8 mouse cellular contexts compared by ENCODE assay signal in the genomic region with DNA sequence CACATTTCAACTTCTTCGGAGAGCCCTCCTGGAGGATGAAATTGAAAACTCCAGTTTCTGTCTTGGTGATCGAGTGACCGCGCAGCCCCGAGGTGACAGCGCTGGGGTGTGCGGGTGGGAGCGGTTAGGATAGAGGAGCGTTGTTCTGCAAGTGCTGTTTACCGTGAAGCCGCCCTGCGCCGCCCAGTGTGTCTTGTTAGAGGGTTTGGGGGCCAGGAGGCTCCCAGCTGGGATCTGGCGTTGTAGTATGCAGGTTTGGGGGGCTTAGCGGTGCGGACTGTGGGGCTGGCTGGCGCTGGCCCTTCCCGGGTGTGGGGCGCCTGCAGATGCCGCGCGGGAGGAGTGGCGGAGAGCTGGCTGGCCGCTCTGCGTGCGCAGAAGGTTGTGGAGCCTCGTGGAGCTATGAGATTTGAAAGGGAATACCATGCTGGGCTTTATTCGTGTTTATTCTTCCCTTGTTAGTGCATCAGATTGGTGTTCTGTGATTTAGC. TPM values are rescaled to one million over a fixed set of nuclear protein-coding genes. Genes with fewer than 3 reads are reported as not detected.
DNase-seq lines count a peak whose midpoint lies in the region; ATAC-seq and TF ChIP-seq lines count a peak whose summit lies in the region.

No protein-coding gene starts in this region.

- H3K4me3 ChIP-seq in ES-Bruce4 (ENCODE audit: low read depth, low read length) = peak overlapping the region; percentile 72
- peak overlapping the region; percentile 79 for H3K4me3 ChIP-seq in cortical plate, adult 2 months (ENCODE audit: insufficient read depth, low read length)
- H3K4me3 ChIP-seq in heart, embryonic 13.5 days = peak overlapping the region; percentile 80
- H3K4me3 ChIP-seq in lung, adult 2 months (replicated peaks; ENCODE audit: extremely low read depth, low read depth, low read length) = peak overlapping the region; percentile 94

- no peak for TF ChIP-seq CTCF in ES-Bruce4 (IDR thresholded peaks at IDR 0.05; ENCODE audit: low read depth, low read length)
- TF ChIP-seq CTCF in cortical plate, adult 2 months (IDR thresholded peaks at IDR 0.05; ENCODE audit: extremely low read depth, insufficient read depth, low read length) = no peak
- TF ChIP-seq CTCF in lung, adult 2 months (IDR thresholded peaks at IDR 0.05; ENCODE audit: insufficient read depth, low read length) = no peak

- no peak for TF ChIP-seq EP300 in ES-Bruce4 (IDR thresholded peaks at IDR 0.05; ENCODE audit: insufficient read depth, low read depth, low read length)

- no peaks in the 10 kb centered on the region for H3K36me3 ChIP-seq in ES-Bruce4 (ENCODE audit: control insufficient read depth, insufficient read depth, low read length, poor library complexity, severe bottlenecking)
- no peaks in the 10 kb centered on the region for H3K36me3 ChIP-seq in heart, embryonic 13.5 days

- TF ChIP-seq POLR2A in ES-Bruce4 (IDR thresholded peaks at IDR 0.05; ENCODE audit: insufficient read depth, low read length) = no peak
- no peak for TF ChIP-seq POLR2A in cortical plate, adult 2 months (IDR thresholded peaks at IDR 0.05; ENCODE audit: extremely low read depth, insufficient read depth, low read length)
- TF ChIP-seq POLR2A in lung, adult 2 months (IDR thresholded peaks at IDR 0.05; ENCODE audit: borderline replicate concordance, extremely low read depth, low read depth, low read length) = no peak; the same call in 1 of the 2 replicates

- DNase-seq in 3134 (ENCODE audit: extremely low read depth, insufficient read length, low spot score) = peak; percentile 74
- peak; percentile 64 for DNase-seq in kidney, postnatal 10 days
- DNase-seq in lung, adult 2 months = peak; percentile 62
- DNase-seq in right cerebral cortex, postnatal 4 days = peak; percentile 46
- DNase-seq in spleen, postnatal 4 days (ENCODE audit: low spot score in 2 of 2) = no peak

- peaks cover 7% of the 10 kb centered on the region for H3K4me1 ChIP-seq in ES-Bruce4 (ENCODE audit: control insufficient read depth, insufficient read depth, low read length)
- H3K4me1 ChIP-seq in cortical plate, adult 2 months (ENCODE audit: control insufficient read depth, insufficient read depth, low read length) = 0 out of 2 replicates have a peak, but pooled peaks cover 3% of the 10 kb centered on the region
- H3K4me1 ChIP-seq in heart, embryonic 13.5 days = peaks cover 59% of the 10 kb centered on the region
- peaks cover 13% of the 10 kb centered on the region for H3K4me1 ChIP-seq in lung, adult 2 months (ENCODE audit: control insufficient read depth, insufficient read depth, low read length)

- ATAC-seq in heart, embryonic 13.5 days (ENCODE audit: extremely low read depth, insufficient number of reproducible peaks, low FRiP score, low TSS enrichment) = no peak

- H3K9me3 ChIP-seq in ES-Bruce4 (replicated peaks; ENCODE audit: control insufficient read depth, insufficient read depth, low read length, poor library complexity, severe bottlenecking) = no peaks in the 10 kb centered on the region
- no peaks in the 10 kb centered on the region for H3K9me3 ChIP-seq in heart, embryonic 13.5 days

- H3K9ac ChIP-seq in ES-Bruce4 (ENCODE audit: low read depth, poor library complexity, severe bottlenecking) = peak overlapping the region; percentile 82
- H3K9ac ChIP-seq in heart, embryonic 13.5 days = peak overlapping the region; percentile 98

- no peak overlapping the region for H3K27ac ChIP-seq in ES-Bruce4 (ENCODE audit: insufficient read depth, low read length)
- peak overlapping the region; percentile 76 for H3K27ac ChIP-seq in cortical plate, adult 2 months (ENCODE audit: insufficient read depth, low read length)
- peak overlapping the region; percentile 91 for H3K27ac ChIP-seq in heart, embryonic 13.5 days (replicated peaks)

- peak overlapping the region; percentile 86 for H3K4me2 ChIP-seq in heart, embryonic 13.5 days

- no peaks in the 10 kb centered on the region for H3K27me3 ChIP-seq in ES-Bruce4 (ENCODE audit: control insufficient read depth, insufficient read depth, low read length, poor library complexity, severe bottlenecking)
- H3K27me3 ChIP-seq in heart, embryonic 13.5 days (replicated peaks) = no peaks in the 10 kb centered on the region

- under 1% methylated on average over 28 of the region's 28 CpGs for WGBS in heart, embryonic 13.5 days
- 1% methylated on average over 28 of the region's 28 CpGs for WGBS in lung, adult 2 months

RNA-seq across cellular contexts. Expression of gene Sh3bp4, which starts 0.7 kb away (rescaled TPM):
- polyA plus RNA-seq in ES-Bruce4 (2011; ENCODE audit: insufficient read depth, insufficient read length, low read depth, missing spikeins) = 32.1 and 37.6 TPM in 2 replicates
- polyA plus RNA-seq in cortical plate, adult 2 months (2012; rRNA removed) = 13.9 and 14.3 TPM in 2 replicates
- 19.2 and 19.6 TPM in 2 replicates for polyA plus RNA-seq in heart, embryonic 13.5 days (2015; fragmentation: Nextera tagmentation; extraction: Ambion mirVana)
- polyA plus RNA-seq in lung, adult 2 months (2012; rRNA removed) = 33.9 and 40.2 TPM in 2 replicates

Comparison
In these comparisons a context has a peak if more than half of its experiments do, and no peak if none do; other contexts are left out.
1. DNase-seq: peak in 3134 (single experiment), kidney, postnatal 10 days (single experiment), lung, adult 2 months (single experiment) and right cerebral cortex, postnatal 4 days (single experiment); none in spleen, postnatal 4 days (0 of 2).
2. Peak in every context shown above with its lines, with median percentiles within 50 percentile points of each other: H3K4me3 ChIP-seq.